Mouse (Mus musculus) spleen, postnatal 14 days (tissue): ENCODE measurements at regions not wholly inside any gene's neighbourhood (a gene's known extent, or its start where the extent isn't known, plus 50 kb on each side); places are given as distances from the start of the nearest gene placed in this dataset.

Experiments
- DNase-seq, 2 experiments: peaks; one replicate each; pipeline ENCODE4 v3.0.0; 2021 to 2022; ENCODE audit warnings: low spot score in 2 of 2

- no peak for DNase-seq
Measured at GRCm38 (mm10) chr13:51930931-51931330, 84.5 kb downstream of the Gadd45g start.

- DNase-seq = no peak
Measured at GRCm38 (mm10) chr13:51935827-51936226, 89.3 kb downstream of the Gadd45g start.

- no peak for DNase-seq
Measured at GRCm38 (mm10) chr13:51936441-51936840, 90.0 kb downstream of the Gadd45g start.

- DNase-seq = no peak
Measured at GRCm38 (mm10) chr13:51937898-51938297, 91.4 kb downstream of the Gadd45g start.

- no peak for DNase-seq
Measured at GRCm38 (mm10) chr13:51939262-51939661, 92.8 kb downstream of the Gadd45g start.

- DNase-seq = no peak
Measured at GRCm38 (mm10) chr13:51939715-51940114, 93.2 kb downstream of the Gadd45g start.

- peak in 1 of 2 experiments; percentile 12 for DNase-seq
Measured at GRCm38 (mm10) chr13:51946171-51946570, 99.7 kb downstream of the Gadd45g start.

GRCm38 (mm10) chr13:51948896-51949295 is 102.4 kb downstream of the Gadd45g start:
- no peak for DNase-seq

GRCm38 (mm10) chr13:51951506-51952038 is 105.1 kb downstream of the Gadd45g start:
- no peak for DNase-seq

GRCm38 (mm10) chr13:51953084-51953483 is 106.6 kb downstream of the Gadd45g start:
- no peak for DNase-seq

GRCm38 (mm10) chr13:51953569-51953968 is 107.1 kb downstream of the Gadd45g start:
- no peak for DNase-seq

GRCm38 (mm10) chr13:51957101-51957500 is 110.6 kb downstream of the Gadd45g start:
- DNase-seq = no peak

- no peak for DNase-seq
Measured at GRCm38 (mm10) chr13:51959591-51959990, 113.1 kb downstream of the Gadd45g start.

GRCm38 (mm10) chr13:51960262-51960661 is 113.8 kb downstream of the Gadd45g start:
- DNase-seq = no peak

GRCm38 (mm10) chr13:51962191-51962611 is 115.7 kb downstream of the Gadd45g start:
- DNase-seq = no peak

GRCm38 (mm10) chr13:51962676-51963075 is 116.2 kb downstream of the Gadd45g start:
- no peak for DNase-seq

- no peak for DNase-seq
Measured at GRCm38 (mm10) chr13:51963966-51964365, 117.5 kb downstream of the Gadd45g start.

GRCm38 (mm10) chr13:51964416-51964815 is 117.9 kb downstream of the Gadd45g start:
- no peak for DNase-seq

GRCm38 (mm10) chr13:51964921-51965320 is 118.4 kb downstream of the Gadd45g start:
- DNase-seq = no peak

GRCm38 (mm10) chr13:51968103-51968502 is 121.6 kb downstream of the Gadd45g start:
- no peak for DNase-seq

GRCm38 (mm10) chr13:51968796-51969195 is 122.3 kb downstream of the Gadd45g start:
- DNase-seq = no peak

- DNase-seq = no peak
Measured at GRCm38 (mm10) chr13:51970051-51970450, 123.6 kb downstream of the Gadd45g start.

- no peak for DNase-seq
Measured at GRCm38 (mm10) chr13:51972656-51973310, 126.3 kb downstream of the Gadd45g start.

GRCm38 (mm10) chr13:51973461-51973860 is 127.0 kb downstream of the Gadd45g start:
- DNase-seq = no peak
